In genomic region chr13:41747691-41748090, GRCm38 (mm10) we compare ENCODE assay signal across 17 mouse cellular contexts.
A peak's percentile ranks its signal among the peaks of the same experiment; 100 is the strongest.
DNase-seq lines count a peak whose midpoint lies in the region; ATAC-seq and TF ChIP-seq lines count a peak whose summit lies in the region.
"Had no signal": no experiment of that assay in that cellular context is flagged by ENCODE, and none has a peak within 500 bp of the region (broad histone marks: within the 10 kb centered on the region; RNA-seq: fewer than 3 reads in every experiment).

No protein-coding gene starts in this region.

- no peaks in the 10 kb centered on the region for H3K79me2 ChIP-seq in CH12.LX (replicated peaks; ENCODE audit: control insufficient read depth, extremely low read depth, insufficient read depth, poor library complexity, severe bottlenecking)

- no peak overlapping the region for H3K9ac ChIP-seq in forebrain, embryonic 12.5 days
- peak overlapping the region; percentile 36; the same call in 1 of the 2 replicates for H3K9ac ChIP-seq in CH12.LX (ENCODE audit: insufficient read depth, low read depth)
- H3K9ac ChIP-seq in forebrain, embryonic 14.5 days (ENCODE audit: low read length): no peak overlapping the region
- H3K9ac ChIP-seq: embryonic facial prominence, embryonic 12.5 days; midbrain, embryonic 15.5 days; neural tube, embryonic 15.5 days had no signal

- H3K4me1 ChIP-seq in forebrain, embryonic 12.5 days: peaks cover 7% of the 10 kb centered on the region; the same call in 1 of the 2 replicates
- H3K4me1 ChIP-seq in forebrain, embryonic 10.5 days: peaks cover 11% of the 10 kb centered on the region; the same call in 1 of the 2 replicates
- peaks cover 16 to 43% of the 10 kb centered on the region in 2 experiments for H3K4me1 ChIP-seq in CH12.LX (ENCODE audit: control insufficient read depth in 1 of 2, insufficient read depth in 2 of 2)
- H3K4me1 ChIP-seq in forebrain, embryonic 14.5 days (ENCODE audit: control insufficient read depth, insufficient read depth, low read length): no peaks in the 10 kb centered on the region
- H3K4me1 ChIP-seq in limb, embryonic 10.5 days: no peaks in the 10 kb centered on the region
- H3K4me1 ChIP-seq: embryonic facial prominence, embryonic 12.5 days; midbrain, embryonic 15.5 days; neural tube, embryonic 15.5 days had no signal

- no peak overlapping the region for H3K4me3 ChIP-seq in forebrain, embryonic 12.5 days (replicated peaks)
- no peak overlapping the region for H3K4me3 ChIP-seq in forebrain, embryonic 10.5 days
- H3K4me3 ChIP-seq in CH12.LX (replicated peaks in 1 of 3; ENCODE audit: low read depth in 2 of 3, low read length in 2 of 3, poor library complexity in 1 of 3): no peak overlapping the region
- no peak overlapping the region for H3K4me3 ChIP-seq in forebrain, embryonic 14.5 days (ENCODE audit: low read depth, low read length)
- no peak overlapping the region for H3K4me3 ChIP-seq in limb, embryonic 10.5 days
- H3K4me3 ChIP-seq: embryonic facial prominence, embryonic 12.5 days; erythroblast, embryonic 14.5 days; heart, embryonic 10.5 days; midbrain, embryonic 15.5 days; neural tube, embryonic 15.5 days had no signal

- ATAC-seq in forebrain, embryonic 12.5 days (ENCODE audit: low FRiP score): peak; percentile 23; the same call in 1 of the 2 replicates
- peak; percentile 72 for ATAC-seq in forebrain, embryonic 14.5 days
- ATAC-seq: midbrain, embryonic 15.5 days had no signal

- no peak for TF ChIP-seq RAD21 in CH12.LX (IDR thresholded peaks at IDR 0.05; ENCODE audit: low read depth, low read length)

- no peak for TF ChIP-seq EP300 in CH12.LX (IDR thresholded peaks at IDR 0.05; ENCODE audit: low read length)

- no peaks in the 10 kb centered on the region for H3K9me3 ChIP-seq in forebrain, embryonic 12.5 days
- no peaks in the 10 kb centered on the region for H3K9me3 ChIP-seq in forebrain, embryonic 10.5 days
- H3K9me3 ChIP-seq in CH12.LX (replicated peaks; ENCODE audit: low read length): no peaks in the 10 kb centered on the region
- no peaks in the 10 kb centered on the region for H3K9me3 ChIP-seq in forebrain, embryonic 14.5 days (replicated peaks; ENCODE audit: control insufficient read depth, low read length)
- no peaks in the 10 kb centered on the region for H3K9me3 ChIP-seq in limb, embryonic 10.5 days (replicated peaks)
- H3K9me3 ChIP-seq: embryonic facial prominence, embryonic 12.5 days; heart, embryonic 10.5 days; midbrain, embryonic 15.5 days; neural tube, embryonic 15.5 days had no signal

- 44% methylated on average over 4 of the region's 4 CpGs for WGBS in forebrain, embryonic 12.5 days
- 84% methylated on average over 4 of the region's 4 CpGs for WGBS in forebrain, embryonic 10.5 days
- WGBS in forebrain, embryonic 14.5 days: 18% methylated on average over 4 of the region's 4 CpGs
- WGBS in limb, embryonic 10.5 days: 90% methylated on average over 4 of the region's 4 CpGs

- no peak overlapping the region for H3K4me2 ChIP-seq in forebrain, embryonic 12.5 days
- H3K4me2 ChIP-seq in CH12.LX (ENCODE audit: insufficient read depth, low read depth, poor library complexity, severe bottlenecking): peak overlapping the region; percentile 63
- no peak overlapping the region for H3K4me2 ChIP-seq in forebrain, embryonic 14.5 days (ENCODE audit: low read length)
- H3K4me2 ChIP-seq: embryonic facial prominence, embryonic 12.5 days; midbrain, embryonic 15.5 days; neural tube, embryonic 15.5 days had no signal

- no peak overlapping the region for H3K27ac ChIP-seq in forebrain, embryonic 12.5 days
- H3K27ac ChIP-seq in forebrain, embryonic 10.5 days: no peak overlapping the region
- H3K27ac ChIP-seq in CH12.LX (ENCODE audit: insufficient read depth, low read depth): peak overlapping the region; percentile 62; the same call in 1 of the 2 replicates
- no peak overlapping the region for H3K27ac ChIP-seq in forebrain, embryonic 14.5 days (ENCODE audit: low read depth, low read length)
- H3K27ac ChIP-seq in limb, embryonic 10.5 days: no peak overlapping the region
- H3K27ac ChIP-seq: embryonic facial prominence, embryonic 12.5 days; midbrain, embryonic 15.5 days; neural tube, embryonic 15.5 days had no signal

- in situ Hi-C loops in CH12.LX (cut with MboI; ENCODE audit: low pct_ligation_motif_present, low pct_unique_long_range_greater_than_20kb, low sequenced_read_pairs): no loop called here

- no peak for TF ChIP-seq CTCF in CH12.LX (conservative IDR thresholded peaks at IDR 0.05 in 1 of 2, IDR thresholded peaks at IDR 0.05 in 1 of 2; ENCODE audit: low read depth in 2 of 2, low read length in 2 of 2)

- no peaks in the 10 kb centered on the region for H3K36me3 ChIP-seq in forebrain, embryonic 12.5 days (replicated peaks)
- H3K36me3 ChIP-seq in forebrain, embryonic 10.5 days (replicated peaks): no peaks in the 10 kb centered on the region
- H3K36me3 ChIP-seq in CH12.LX (replicated peaks in 1 of 2; ENCODE audit: control insufficient read depth in 1 of 2, insufficient read depth in 1 of 2, low read length in 1 of 2): no peaks in the 10 kb centered on the region
- H3K36me3 ChIP-seq in forebrain, embryonic 14.5 days (ENCODE audit: control insufficient read depth, insufficient read depth, low read length): no peaks in the 10 kb centered on the region
- no peaks in the 10 kb centered on the region for H3K36me3 ChIP-seq in limb, embryonic 10.5 days
- H3K36me3 ChIP-seq: embryonic facial prominence, embryonic 12.5 days; heart, embryonic 10.5 days; midbrain, embryonic 15.5 days; neural tube, embryonic 15.5 days had no signal

- dilution Hi-C loops in CH12.LX (cut with MboI; ENCODE audit: extremely low pct_ligation_motif_present, extremely low pct_unique_long_range_greater_than_20kb, low sequenced_read_pairs): no loop called here

- H3K27me3 ChIP-seq in forebrain, embryonic 12.5 days: no peaks in the 10 kb centered on the region
- no peaks in the 10 kb centered on the region for H3K27me3 ChIP-seq in forebrain, embryonic 10.5 days (ENCODE audit: poor library complexity, severe bottlenecking)
- H3K27me3 ChIP-seq in CH12.LX (replicated peaks): no peaks in the 10 kb centered on the region
- H3K27me3 ChIP-seq in forebrain, embryonic 14.5 days (replicated peaks; ENCODE audit: control insufficient read depth, insufficient read depth, low read length): no peaks in the 10 kb centered on the region
- H3K27me3 ChIP-seq in limb, embryonic 10.5 days (ENCODE audit: low read depth, poor library complexity, severe bottlenecking): no peaks in the 10 kb centered on the region
- H3K27me3 ChIP-seq: embryonic facial prominence, embryonic 12.5 days; midbrain, embryonic 15.5 days; neural tube, embryonic 15.5 days had no signal

- DNase-seq in forebrain, embryonic 10.5 days (ENCODE audit: extremely low spot score, low spot score): no peak
- DNase-seq in layer of hippocampus, adult 9-11 months: peak; percentile 31
- DNase-seq in layer of hippocampus, postnatal 36 days: no peak
- peak; percentile 68 for DNase-seq in CH12.LX (ENCODE audit: extremely low read depth)
- DNase-seq in forebrain, embryonic 14.5 days (ENCODE audit: low spot score): peak; percentile 79
- DNase-seq in urinary bladder, postnatal 25 days (ENCODE audit: low spot score): no peak
- no peak for DNase-seq in limb, embryonic 10.5 days (ENCODE audit: low spot score)
- DNase-seq: cerebellum, adult 11 months; gastrocnemius, postnatal 25 days; liver; thymus, postnatal 36 days had no signal

- no peak for TF ChIP-seq POLR2A in CH12.LX (IDR thresholded peaks at IDR 0.05; ENCODE audit: low read depth, low read length)

TF ChIP-seq in CH12.LX, 34 proteins besides CTCF, POLR2A, EP300 and RAD21:
- TF ChIP-seq NELFE (IDR thresholded peaks at IDR 0.05; ENCODE audit: low read depth, low read length) (no peak), JUND (conservative IDR thresholded peaks at IDR 0.05; ENCODE audit: low read depth, low read length) (0 out of 2 replicates have a peak, but pooled peaks have one; percentile 31), ZMIZ1 (IDR thresholded peaks at IDR 0.05; ENCODE audit: low read depth, low read length) (no peak), MAFK (IDR thresholded peaks at IDR 0.05; ENCODE audit: insufficient replicate concordance, low read length) (no peak), MEF2A (IDR thresholded peaks at IDR 0.05; ENCODE audit: borderline replicate concordance, low read depth, low read length) (0 out of 2 replicates have a peak, but pooled peaks have one; percentile 15), BHLHE40 (IDR thresholded peaks at IDR 0.05; ENCODE audit: low read depth, low read length) (peak; percentile 7; the same call in 1 of the 2 replicates), MAX (IDR thresholded peaks at IDR 0.05; ENCODE audit: low read length) (no peak), SMC3 (IDR thresholded peaks at IDR 0.05; ENCODE audit: low read depth, low read length) (no peak), NRF1 (IDR thresholded peaks at IDR 0.05; ENCODE audit: low read depth, low read length) (no peak), MYC (IDR thresholded peaks at IDR 0.05; ENCODE audit: low read depth, low read length) (peak; percentile 26; the same call in 1 of the 2 replicates), CHD2 (IDR thresholded peaks at IDR 0.05; ENCODE audit: low read length) (no peak; the same call in 1 of the 2 replicates), E2F4 (IDR thresholded peaks at IDR 0.05; ENCODE audit: insufficient replicate concordance, low read depth, low read length) (no peak), ZNF384 (IDR thresholded peaks at IDR 0.05; ENCODE audit: low read depth, low read length) (peak; percentile 81), MAZ (IDR thresholded peaks at IDR 0.05; ENCODE audit: low read depth, low read length) (no peak), GABPA (IDR thresholded peaks at IDR 0.05; ENCODE audit: insufficient replicate concordance, low read depth, low read length) (no peak), SIN3A (IDR thresholded peaks at IDR 0.05; ENCODE audit: low read length) (no peak)
TF ChIP-seq in CH12.LX: peak in this region for 5.

Comparison
In these comparisons a context has a peak if more than half of its experiments do, and no peak if none do; other contexts are left out.
1. DNase-seq: peak in layer of hippocampus, adult 9-11 months (single experiment), CH12.LX (single experiment) and forebrain, embryonic 14.5 days (single experiment); none in forebrain, embryonic 10.5 days (single experiment), layer of hippocampus, postnatal 36 days (0 of 2), urinary bladder, postnatal 25 days (single experiment) and limb, embryonic 10.5 days (single experiment).